Comparison of ENCODE assay signal across 8 mouse cellular contexts in genomic region chr19:4000949-4001525, GRCm38 (mm10). TPM values are rescaled to one million over a fixed set of nuclear protein-coding genes. Genes with fewer than 3 reads are reported as not detected.
A peak's percentile ranks its signal among the peaks of the same experiment; 100 is the strongest.
DNase-seq lines count a peak whose midpoint lies in the region; ATAC-seq lines count a peak whose summit lies in the region.

No protein-coding gene starts in this region.

- 16% methylated on average over 17 of the region's 17 CpGs for WGBS in heart, embryonic 13.5 days
- 20% methylated on average over 17 of the region's 17 CpGs for WGBS in hindbrain, embryonic 12.5 days
- WGBS in midbrain, embryonic 10.5 days, result 20% methylated on average over 17 of the region's 17 CpGs

- intact Hi-C loops in heart, postnatal 10 days (cut with DNase I), result no loop called here
- intact Hi-C loops in left cerebral cortex, postnatal 14 days (cut with DNase I), result no loop called here

- H3K9ac ChIP-seq in heart, embryonic 13.5 days, result peak overlapping the region; percentile 95
- peak overlapping the region; percentile 87 for H3K9ac ChIP-seq in hindbrain, embryonic 12.5 days

- ATAC-seq in heart, embryonic 13.5 days (ENCODE audit: extremely low read depth, insufficient number of reproducible peaks, low FRiP score, low TSS enrichment), result no peak
- peak; percentile 23 for ATAC-seq in hindbrain, embryonic 12.5 days (ENCODE audit: low FRiP score)

- peaks cover 18% of the 10 kb centered on the region for H3K36me3 ChIP-seq in heart, embryonic 13.5 days
- peaks cover 8% of the 10 kb centered on the region for H3K36me3 ChIP-seq in hindbrain, embryonic 12.5 days
- H3K36me3 ChIP-seq in midbrain, embryonic 10.5 days, result peaks cover 8% of the 10 kb centered on the region

- DNase-seq in heart, postnatal 10 days, result no peak
- peak; percentile 25 for DNase-seq in Muller cell, postnatal 12 days (ENCODE audit: inconsistent ontology term)
- DNase-seq in midbrain, embryonic 10.5 days (ENCODE audit: low spot score), result peak; percentile 42
- DNase-seq in right cerebral cortex, adult 18-20 months, result no peak
- no peak for DNase-seq in adrenal gland, postnatal 25 days
- DNase-seq in left cerebral cortex, postnatal 14 days (ENCODE audit: low spot score in 2 of 2), result no peak

- peaks cover 57% of the 10 kb centered on the region for H3K4me1 ChIP-seq in heart, embryonic 13.5 days
- H3K4me1 ChIP-seq in hindbrain, embryonic 12.5 days, result peaks cover 8% of the 10 kb centered on the region
- peaks cover 32% of the 10 kb centered on the region for H3K4me1 ChIP-seq in midbrain, embryonic 10.5 days

- H3K27me3 ChIP-seq in heart, embryonic 13.5 days (replicated peaks), result 0 out of 2 replicates have a peak, but pooled peaks cover 4% of the 10 kb centered on the region
- H3K27me3 ChIP-seq in hindbrain, embryonic 12.5 days, result peaks cover 3% of the 10 kb centered on the region; the same call in 1 of the 2 replicates
- peaks cover 14% of the 10 kb centered on the region for H3K27me3 ChIP-seq in midbrain, embryonic 10.5 days (ENCODE audit: low read depth, poor library complexity, severe bottlenecking)

- peak overlapping the region; percentile 98 for H3K27ac ChIP-seq in heart, embryonic 13.5 days (replicated peaks)
- peak overlapping the region; percentile 98 for H3K27ac ChIP-seq in hindbrain, embryonic 12.5 days
- peak overlapping the region; percentile 92 for H3K27ac ChIP-seq in midbrain, embryonic 10.5 days (replicated peaks)

- H3K9me3 ChIP-seq in heart, embryonic 13.5 days, result no peaks in the 10 kb centered on the region
- no peaks in the 10 kb centered on the region for H3K9me3 ChIP-seq in hindbrain, embryonic 12.5 days (replicated peaks)
- H3K9me3 ChIP-seq in midbrain, embryonic 10.5 days (replicated peaks), result no peaks in the 10 kb centered on the region

- peak overlapping the region; percentile 77 for H3K4me3 ChIP-seq in heart, embryonic 13.5 days
- H3K4me3 ChIP-seq in hindbrain, embryonic 12.5 days, result peak overlapping the region; percentile 75
- peak overlapping the region; percentile 86 for H3K4me3 ChIP-seq in midbrain, embryonic 10.5 days

- peak overlapping the region; percentile 93 for H3K4me2 ChIP-seq in heart, embryonic 13.5 days
- H3K4me2 ChIP-seq in hindbrain, embryonic 12.5 days (replicated peaks), result peak overlapping the region; percentile 91

RNA-seq across cellular contexts. Expression of gene Gm49405, which starts 0.6 kb away (rescaled TPM):
- 4.1 and 5.4 TPM in 2 replicates for polyA plus RNA-seq in heart, embryonic 13.5 days (2015; fragmentation: Nextera tagmentation; extraction: Ambion mirVana)
- total RNA-seq in heart, postnatal 10 days (2021), result 1 to 10 TPM; 1.4 to 1.6 TPM
- 3.2 and 4.2 TPM in 2 replicates for polyA plus RNA-seq in hindbrain, embryonic 12.5 days (2016; fragmentation: Nextera tagmentation; extraction: Ambion mirVana)
- polyA plus RNA-seq in midbrain, embryonic 10.5 days (2016; fragmentation: Nextera tagmentation; extraction: Ambion mirVana), result 2.4 and 2.8 TPM in 2 replicates
- total RNA-seq in adrenal gland, postnatal 25 days (2021), result 1.3 and 1.7 TPM in 2 replicates
- 1 to 10 TPM; 1.2 to 1.6 TPM for total RNA-seq in left cerebral cortex, postnatal 14 days (2021)

RNA-seq across cellular contexts. Expression of gene Nudt8, which starts 0.7 kb away (rescaled TPM):
- 51.7 and 60.0 TPM in 2 replicates for polyA plus RNA-seq in heart, embryonic 13.5 days (2015; fragmentation: Nextera tagmentation; extraction: Ambion mirVana)
- 10 to 100 TPM; 61.2 to 71.2 TPM for total RNA-seq in heart, postnatal 10 days (2021)
- polyA plus RNA-seq in hindbrain, embryonic 12.5 days (2016; fragmentation: Nextera tagmentation; extraction: Ambion mirVana), result 18.7 and 18.9 TPM in 2 replicates
- polyA plus RNA-seq in midbrain, embryonic 10.5 days (2016; fragmentation: Nextera tagmentation; extraction: Ambion mirVana), result 20.2 and 21.5 TPM in 2 replicates
- total RNA-seq in adrenal gland, postnatal 25 days (2021), result 18.7 and 24.8 TPM in 2 replicates
- 10 to 100 TPM in 1 of 2 experiments, 1 to 10 TPM in 1; 8.5 to 10.3 TPM for total RNA-seq in left cerebral cortex, postnatal 14 days (2021)

RNA-seq across cellular contexts. Expression of gene Doc2g, which starts 2.1 kb away (rescaled TPM):
- 80.5 and 99.3 TPM in 2 replicates for polyA plus RNA-seq in heart, embryonic 13.5 days (2015; fragmentation: Nextera tagmentation; extraction: Ambion mirVana)
- 100 to 1,000 TPM; 102 to 103 TPM for total RNA-seq in heart, postnatal 10 days (2021)
- 4.4 and 5.8 TPM in 2 replicates for polyA plus RNA-seq in hindbrain, embryonic 12.5 days (2016; fragmentation: Nextera tagmentation; extraction: Ambion mirVana)
- polyA plus RNA-seq in midbrain, embryonic 10.5 days (2016; fragmentation: Nextera tagmentation; extraction: Ambion mirVana), result 2.2 and 3.5 TPM in 2 replicates
- 0.76 and 2.4 TPM in 2 replicates for total RNA-seq in adrenal gland, postnatal 25 days (2021)
- 1 to 10 TPM; 3.2 to 3.5 TPM for total RNA-seq in left cerebral cortex, postnatal 14 days (2021)

RNA-seq across cellular contexts. Expression of gene Tbx10, which starts 8.5 kb away (rescaled TPM):
- not detected in 2 replicates for polyA plus RNA-seq in heart, embryonic 13.5 days (2015; fragmentation: Nextera tagmentation; extraction: Ambion mirVana)
- total RNA-seq in heart, postnatal 10 days (2021), result not detected
- 0.35 and 0.47 TPM in 2 replicates for polyA plus RNA-seq in hindbrain, embryonic 12.5 days (2016; fragmentation: Nextera tagmentation; extraction: Ambion mirVana)
- polyA plus RNA-seq in midbrain, embryonic 10.5 days (2016; fragmentation: Nextera tagmentation; extraction: Ambion mirVana), result not detected in 2 replicates
- not detected in 2 replicates for total RNA-seq in adrenal gland, postnatal 25 days (2021)
- total RNA-seq in left cerebral cortex, postnatal 14 days (2021), result not detected

RNA-seq across cellular contexts. Expression of gene Ndufv1, which starts 11.6 kb away (rescaled TPM):
- polyA plus RNA-seq in heart, embryonic 13.5 days (2015; fragmentation: Nextera tagmentation; extraction: Ambion mirVana), result 407 and 462 TPM in 2 replicates
- total RNA-seq in heart, postnatal 10 days (2021), result 100 to 1,000 TPM; 960 to 987 TPM
- 187 and 188 TPM in 2 replicates for polyA plus RNA-seq in hindbrain, embryonic 12.5 days (2016; fragmentation: Nextera tagmentation; extraction: Ambion mirVana)
- polyA plus RNA-seq in midbrain, embryonic 10.5 days (2016; fragmentation: Nextera tagmentation; extraction: Ambion mirVana), result 188 and 207 TPM in 2 replicates
- total RNA-seq in adrenal gland, postnatal 25 days (2021), result 244 and 297 TPM in 2 replicates
- total RNA-seq in left cerebral cortex, postnatal 14 days (2021), result 100 to 1,000 TPM; 227 to 231 TPM

Comparison
In these comparisons a context has a peak if more than half of its experiments do, and no peak if none do; other contexts are left out.
1. DNase-seq: peak in Muller cell, postnatal 12 days (single experiment) and midbrain, embryonic 10.5 days (single experiment); none in heart, postnatal 10 days (0 of 2), right cerebral cortex, adult 18-20 months (single experiment), adrenal gland, postnatal 25 days (single experiment) and left cerebral cortex, postnatal 14 days (0 of 2).
2. RNA of gene Doc2g, which starts 2.1 kb away (total RNA-seq): 102 to 103 TPM in heart, postnatal 10 days; 3.2 to 3.5 TPM in left cerebral cortex, postnatal 14 days and 0.76 to 2.4 TPM in adrenal gland, postnatal 25 days; every median in the first group is over 10 times any median in the second.
3. Peak in every context shown above with its lines, with median percentiles within 50 percentile points of each other: H3K27ac ChIP-seq and H3K4me3 ChIP-seq.